Mouse (Mus musculus) spleen, adult 2 months (tissue): ENCODE data around the gene B3gat2.

Source experiments
- CTCF ChIP-seq: fragments of 200-500 bp; IDR thresholded peaks from 2 replicates; pipeline ENCODE4 v1.5.1; 2011; ENCODE audit warnings: mild to moderate bottlenecking, inconsistent platforms; ENCODE audit not compliant: insufficient read depth, insufficient read length, insufficient replicate concordance; ENCODE audit errors: extremely low read depth
- POLR2A ChIP-seq: fragments of 200-500 bp; IDR thresholded peaks from 2 replicates; pipeline ENCODE4 v1.6.1; 2011; ENCODE audit warnings: low read depth, low read length, inconsistent platforms

DNA sequence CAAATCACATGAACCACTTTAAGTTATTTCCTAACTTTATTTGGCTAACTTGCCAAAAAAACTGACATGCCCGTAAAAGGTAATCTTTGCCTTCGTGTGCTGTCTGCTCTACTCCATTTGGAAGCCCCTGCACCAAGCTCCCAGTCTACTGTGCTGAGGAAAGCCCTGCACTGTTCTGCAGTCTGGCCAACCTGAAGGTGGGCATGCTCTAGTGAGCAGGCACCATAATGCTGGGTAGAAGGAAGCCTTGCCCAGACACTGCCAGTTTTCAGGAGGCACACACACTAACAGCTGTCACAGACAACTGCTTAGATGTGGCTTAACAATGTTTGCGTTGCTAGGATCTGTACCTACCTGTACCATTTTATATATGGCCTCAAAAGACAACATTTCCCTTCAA lies 94.1 kb downstream of the B3gat2 start:
- no peak for TF ChIP-seq CTCF
- TF ChIP-seq POLR2A, result no peak
